9 mouse cellular contexts compared by ENCODE assay signal in genomic region chr12:79989582-79990110, GRCm38 (mm10).
DNase-seq lines count a peak whose midpoint lies in the region; ATAC-seq lines count a peak whose summit lies in the region.
"Had no signal": no experiment of that assay in that cellular context is flagged by ENCODE, and none has a peak within 500 bp of the region (broad histone marks: within the 10 kb centered on the region; RNA-seq: fewer than 3 reads in every experiment).

No protein-coding gene starts in this region.

- 69% methylated on average over 9 of the region's 9 CpGs for WGBS in forebrain, embryonic 10.5 days
- 66% methylated on average over 9 of the region's 9 CpGs for WGBS in forebrain, embryonic 11.5 days
- 38% methylated on average over 9 of the region's 9 CpGs for WGBS in lung, embryonic 15.5 days
- 48% methylated on average over 9 of the region's 9 CpGs for WGBS in hindbrain, embryonic 16.5 days
- 54% methylated on average over 9 of the region's 9 CpGs for WGBS in neural tube, embryonic 13.5 days

- no peak for ATAC-seq in forebrain, embryonic 11.5 days (replicated peaks; ENCODE audit: low FRiP score)
- ATAC-seq in lung, embryonic 15.5 days (ENCODE audit: borderline replicate concordance, extremely low read depth, low FRiP score, low TSS enrichment) = no peak
- peak; percentile 50; the same call in 1 of the 2 replicates for ATAC-seq in hindbrain, embryonic 16.5 days
- peak; percentile 42; the same call in 1 of the 2 replicates for ATAC-seq in neural tube, embryonic 13.5 days (ENCODE audit: low read depth)

- no peaks in the 10 kb centered on the region for H3K9me3 ChIP-seq in forebrain, embryonic 10.5 days
- H3K9me3 ChIP-seq in forebrain, embryonic 11.5 days (ENCODE audit: control insufficient read depth, low read length) = no peaks in the 10 kb centered on the region
- H3K9me3 ChIP-seq in lung, embryonic 15.5 days = no peaks in the 10 kb centered on the region
- H3K9me3 ChIP-seq in hindbrain, embryonic 16.5 days (ENCODE audit: control insufficient read depth, low read length) = no peaks in the 10 kb centered on the region
- H3K9me3 ChIP-seq in neural tube, embryonic 13.5 days = no peaks in the 10 kb centered on the region

- H3K27ac ChIP-seq in forebrain, embryonic 10.5 days = peak overlapping the region; percentile 81
- H3K27ac ChIP-seq in forebrain, embryonic 11.5 days (ENCODE audit: low read depth, low read length) = no peak overlapping the region
- H3K27ac ChIP-seq in lung, embryonic 15.5 days = peak overlapping the region; percentile 94
- peak overlapping the region; percentile 83 for H3K27ac ChIP-seq in hindbrain, embryonic 16.5 days (ENCODE audit: low read depth, low read length)
- peak overlapping the region; percentile 77 for H3K27ac ChIP-seq in neural tube, embryonic 13.5 days (replicated peaks)

- H3K36me3 ChIP-seq in forebrain, embryonic 10.5 days (replicated peaks) = no peaks in the 10 kb centered on the region
- H3K36me3 ChIP-seq in forebrain, embryonic 11.5 days (ENCODE audit: control insufficient read depth, insufficient read depth, low read length) = no peaks in the 10 kb centered on the region
- no peaks in the 10 kb centered on the region for H3K36me3 ChIP-seq in lung, embryonic 15.5 days
- H3K36me3 ChIP-seq in hindbrain, embryonic 16.5 days (ENCODE audit: control insufficient read depth, insufficient read depth, low read length) = no peaks in the 10 kb centered on the region
- no peaks in the 10 kb centered on the region for H3K36me3 ChIP-seq in neural tube, embryonic 13.5 days

- no peak overlapping the region; the same call in 1 of the 2 replicates for H3K9ac ChIP-seq in forebrain, embryonic 11.5 days (ENCODE audit: low read length)
- H3K9ac ChIP-seq in lung, embryonic 15.5 days = no peak overlapping the region
- no peak overlapping the region for H3K9ac ChIP-seq in hindbrain, embryonic 16.5 days (ENCODE audit: low read depth, low read length)
- peak overlapping the region; percentile 22; the same call in 1 of the 2 replicates for H3K9ac ChIP-seq in neural tube, embryonic 13.5 days

- intact Hi-C loops in left cerebral cortex, postnatal 36 days (cut with DNase I) = loop anchor here (5.0 kb wide), 1 partner anchor 123 kb away; the partner anchor contains the start of gene Zfp36l1

- peaks cover 66% of the 10 kb centered on the region for H3K4me1 ChIP-seq in forebrain, embryonic 10.5 days
- no peaks in the 10 kb centered on the region; the same call in 1 of the 2 replicates for H3K4me1 ChIP-seq in forebrain, embryonic 11.5 days (replicated peaks; ENCODE audit: control insufficient read depth, insufficient read depth, low read length)
- peaks cover 84% of the 10 kb centered on the region for H3K4me1 ChIP-seq in lung, embryonic 15.5 days
- H3K4me1 ChIP-seq in hindbrain, embryonic 16.5 days (ENCODE audit: control insufficient read depth, insufficient read depth, low read depth, low read length) = peaks cover 20% of the 10 kb centered on the region
- H3K4me1 ChIP-seq in neural tube, embryonic 13.5 days (replicated peaks) = peaks cover 45% of the 10 kb centered on the region

- H3K4me3 ChIP-seq in forebrain, embryonic 10.5 days = no peak overlapping the region
- H3K4me3 ChIP-seq in forebrain, embryonic 11.5 days (ENCODE audit: low read depth, low read length) = no peak overlapping the region
- H3K4me3 ChIP-seq in lung, embryonic 15.5 days = no peak overlapping the region
- no peak overlapping the region for H3K4me3 ChIP-seq in hindbrain, embryonic 16.5 days (ENCODE audit: low read length)
- no peak overlapping the region for H3K4me3 ChIP-seq in neural tube, embryonic 13.5 days

- H3K27me3 ChIP-seq in forebrain, embryonic 10.5 days (ENCODE audit: poor library complexity, severe bottlenecking) = no peaks in the 10 kb centered on the region
- no peaks in the 10 kb centered on the region for H3K27me3 ChIP-seq in forebrain, embryonic 11.5 days (ENCODE audit: control insufficient read depth, insufficient read depth, low read length)
- no peaks in the 10 kb centered on the region for H3K27me3 ChIP-seq in lung, embryonic 15.5 days
- no peaks in the 10 kb centered on the region for H3K27me3 ChIP-seq in hindbrain, embryonic 16.5 days (replicated peaks; ENCODE audit: control insufficient read depth, insufficient read depth, low read length)
- no peaks in the 10 kb centered on the region for H3K27me3 ChIP-seq in neural tube, embryonic 13.5 days

- DNase-seq in forebrain, embryonic 10.5 days (ENCODE audit: extremely low spot score, low spot score) = no peak
- no peak for DNase-seq in forebrain, embryonic 11.5 days (ENCODE audit: low spot score)
- DNase-seq in lung, adult 18-20 months = no peak
- no peak for DNase-seq in left cerebral cortex, postnatal 36 days (ENCODE audit: low spot score in 2 of 2)
- no peak for DNase-seq in cerebellum, adult 11-12 months
- DNase-seq: cerebellum, postnatal 25 days had no signal

- H3K4me2 ChIP-seq in forebrain, embryonic 11.5 days (ENCODE audit: low read depth, low read length, severe bottlenecking) = no peak overlapping the region
- no peak overlapping the region for H3K4me2 ChIP-seq in lung, embryonic 15.5 days
- H3K4me2 ChIP-seq in hindbrain, embryonic 16.5 days (ENCODE audit: low read length) = peak overlapping the region; percentile 16; the same call in 1 of the 2 replicates
- H3K4me2 ChIP-seq in neural tube, embryonic 13.5 days = no peak overlapping the region

Comparison
In these comparisons a context has a peak if more than half of its experiments do, and no peak if none do; other contexts are left out.
1. ATAC-seq: peak in hindbrain, embryonic 16.5 days (single experiment) and neural tube, embryonic 13.5 days (single experiment); none in forebrain, embryonic 11.5 days (single experiment) and lung, embryonic 15.5 days (single experiment).